Mouse (Mus musculus): ENCODE data around the gene Camta1.

- TF ChIP-seq EP300 (optimal IDR thresholded peaks at IDR 0.05) (no peak), CTCF (IDR thresholded peaks at IDR 0.05; ENCODE audit: low read depth) (no peak)
Observed at GRCm38 (mm10) chr4:151515316-151515715, 346.4 kb downstream of the Camta1 start.

Measured in stomach, postnatal 0 days (tissue).